Comparison of ENCODE assay signal across 14 mouse cellular contexts in the genomic region with DNA sequence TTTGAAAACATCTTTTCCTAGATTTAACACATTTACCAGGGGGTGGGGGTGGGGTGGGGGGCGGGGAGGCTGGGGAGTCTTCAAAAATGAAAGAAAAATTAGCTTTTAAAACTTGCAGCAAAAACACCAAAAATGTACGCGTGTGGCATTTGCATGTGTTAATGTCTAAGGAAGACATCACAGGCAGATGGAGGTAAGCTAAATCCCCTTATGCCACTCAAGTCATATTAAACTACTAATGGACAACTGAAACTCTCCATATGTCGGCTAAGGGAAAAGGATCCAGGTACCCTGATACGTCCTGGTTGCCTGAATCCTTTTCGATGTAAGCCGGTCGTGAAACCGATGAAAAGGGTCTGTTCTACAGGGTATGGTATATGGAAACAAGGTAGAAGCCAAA.
"Had no signal": no experiment of that assay in that cellular context is flagged by ENCODE, and none has a peak within 500 bp of the region (broad histone marks: within the 10 kb centered on the region; RNA-seq: fewer than 3 reads in every experiment).

No protein-coding gene starts in this region.

- H3K9me3 ChIP-seq: limb, embryonic 10.5 days; liver, embryonic 13.5 days had no signal

- DNase-seq: kidney, postnatal 25 days; layer of hippocampus, adult 9-11 months; liver; liver, embryonic 13.5 days; lung, embryonic 14.5 days; thymus, adult 18-20 months; thymus, postnatal 36 days had no signal

- H3K4me3 ChIP-seq: layer of hippocampus, adult 2 months; limb, embryonic 10.5 days; limb, embryonic 13.5 days; liver, embryonic 13.5 days; midbrain, embryonic 13.5 days had no signal

- H3K36me3 ChIP-seq: limb, embryonic 10.5 days; liver, embryonic 13.5 days; midbrain, embryonic 13.5 days had no signal

- H3K9ac ChIP-seq: limb, embryonic 13.5 days; liver, embryonic 13.5 days; lung, embryonic 14.5 days; midbrain, embryonic 13.5 days had no signal

- H3K4me2 ChIP-seq: limb, embryonic 13.5 days; liver, embryonic 13.5 days; lung, embryonic 14.5 days; midbrain, embryonic 13.5 days had no signal

- H3K27ac ChIP-seq: kidney, postnatal 0 days; layer of hippocampus, adult 2 months; limb, embryonic 10.5 days; limb, embryonic 13.5 days; liver, embryonic 13.5 days; macrophage; midbrain, embryonic 13.5 days had no signal

- H3K27me3 ChIP-seq: liver, embryonic 13.5 days; midbrain, embryonic 13.5 days had no signal

- ATAC-seq: lung, postnatal 0 days; midbrain, embryonic 13.5 days had no signal
